Mouse (Mus musculus): Measurements from ENCODE around the gene Inafm2. TPM values are rescaled to one million over a fixed set of nuclear protein-coding genes. Genes with fewer than 3 reads are reported as not detected.

Inafm2 gene
- polyA plus RNA-seq, 1 experiment from 2014 or later, result 21.6 TPM

DNA sequence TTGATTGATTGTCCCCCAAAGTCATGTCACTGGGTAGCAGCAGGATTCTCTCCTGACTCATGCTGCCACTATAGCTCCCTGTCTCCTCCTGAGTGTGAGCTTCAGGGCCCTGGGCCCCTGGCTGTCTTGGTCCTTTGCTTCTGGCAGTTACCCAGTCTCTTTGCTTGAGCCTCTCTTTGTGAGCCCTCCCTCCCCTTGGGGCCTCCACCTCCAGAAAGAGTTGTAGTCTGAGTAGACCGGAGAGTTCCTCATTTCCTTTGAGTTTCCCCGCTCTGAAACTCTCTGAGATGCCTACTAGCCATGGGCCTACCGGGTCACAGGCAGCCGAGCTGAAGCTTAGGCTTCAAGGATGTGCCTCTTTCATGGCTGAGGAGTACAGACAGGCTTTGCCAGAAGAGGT, 48.1 kb downstream of the Inafm2 start:
- H3K4me1 ChIP-seq, result peaks cover 8% of the 10 kb centered on the region; the same call in 1 of the 2 replicates
- ATAC-seq (replicated peaks), result no peak
- no peak overlapping the region for H3K27ac ChIP-seq
- H3K9ac ChIP-seq, result no peak overlapping the region
- peaks cover 30% of the 10 kb centered on the region for H3K36me3 ChIP-seq (replicated peaks)
- H3K4me3 ChIP-seq, result no peak overlapping the region
- peaks cover 8% of the 10 kb centered on the region; the same call in 1 of the 2 replicates for H3K27me3 ChIP-seq (replicated peaks)
- H3K9me3 ChIP-seq, result no peaks in the 10 kb centered on the region; the same call in 1 of the 2 replicates
- H3K4me2 ChIP-seq, result no peak overlapping the region
- WGBS, result 92% methylated on average over 4 of the region's 4 CpGs

Other genes starting within 250 kb of the Inafm2 start
- 3.3 and 4.3 TPM in 2 replicates for gene Bmf, start 196.1 kb upstream of the Inafm2 start, polyA plus RNA-seq (2015; fragmentation: Nextera tagmentation; extraction: Ambion mirVana)
- gene Bub1b, start 147.5 kb upstream of the Inafm2 start, polyA plus RNA-seq (2015; fragmentation: Nextera tagmentation; extraction: Ambion mirVana), result 10.7 and 15.0 TPM in 2 replicates
- gene Pak6, start 82.5 kb upstream of the Inafm2 start, polyA plus RNA-seq (2015; fragmentation: Nextera tagmentation; extraction: Ambion mirVana), result 67.8 and 69.1 TPM in 2 replicates
- gene Ankrd63, start 41.8 kb upstream of the Inafm2 start, polyA plus RNA-seq (2015; fragmentation: Nextera tagmentation; extraction: Ambion mirVana), result not detected in 2 replicates
- gene Plcb2, start 17.3 kb upstream of the Inafm2 start, polyA plus RNA-seq (2015; fragmentation: Nextera tagmentation; extraction: Ambion mirVana), result 0.43 and 0.71 TPM in 2 replicates
- 1.3 and 2.1 TPM in 2 replicates for gene Ccdc9b, start 16.9 kb downstream of the Inafm2 start, polyA plus RNA-seq (2015; fragmentation: Nextera tagmentation; extraction: Ambion mirVana)
- not detected in 2 replicates for gene Phgr1, start 27.0 kb downstream of the Inafm2 start, polyA plus RNA-seq (2015; fragmentation: Nextera tagmentation; extraction: Ambion mirVana)
- gene Disp2, start 34.0 kb downstream of the Inafm2 start, polyA plus RNA-seq (2015; fragmentation: Nextera tagmentation; extraction: Ambion mirVana), result 65.5 and 75.2 TPM in 2 replicates
- gene Knstrn, start 68.2 kb downstream of the Inafm2 start, polyA plus RNA-seq (2015; fragmentation: Nextera tagmentation; extraction: Ambion mirVana), result 17.7 and 20.9 TPM in 2 replicates
- gene Ivd, start 116.2 kb downstream of the Inafm2 start, polyA plus RNA-seq (2015; fragmentation: Nextera tagmentation; extraction: Ambion mirVana), result 43.0 and 50.4 TPM in 2 replicates
- 8.4 and 8.8 TPM in 2 replicates for gene Bahd1, start 154.6 kb downstream of the Inafm2 start, polyA plus RNA-seq (2015; fragmentation: Nextera tagmentation; extraction: Ambion mirVana)
- gene Chst14, start 180.7 kb downstream of the Inafm2 start, polyA plus RNA-seq (2015; fragmentation: Nextera tagmentation; extraction: Ambion mirVana), result 4.7 and 6.0 TPM in 2 replicates

Measured in midbrain, embryonic 15.5 days (tissue).